Mouse (Mus musculus) ovary, postnatal 36 days (tissue): ENCODE results near the gene Taf6.
A peak's percentile ranks its signal among the peaks of the same experiment; 100 is the strongest.

ENCODE experiments used
- DNase-seq: peaks from one replicate; pipeline ENCODE4 v3.0.0; 2022; ENCODE audit warnings: low spot score, mixed read lengths

Gene Taf6

GRCm38 (mm10) chr5:138171695-138172491 is 15.4 kb downstream of the Taf6 start, which contains the start of the genes Ap4m1 and Mcm7:
Ap4m1 (plus strand) TSS chr5:138172002.
Mcm7 (minus strand) TSS chr5:138172422.
- DNase-seq, result peak; percentile 95

- DNase-seq, result peak; percentile 96
These were observed 16.2 kb downstream of the Taf6 start for GRCm38 (mm10) chr5:138170936-138171561.

GRCm38 (mm10) chr5:138165594-138165993 is 21.7 kb downstream of the Taf6 start:
- no peak for DNase-seq

- no peak for DNase-seq
These were observed 23.6 kb downstream of the Taf6 start for GRCm38 (mm10) chr5:138163610-138164009.

- DNase-seq, result no peak
These were observed 24.2 kb downstream of the Taf6 start for GRCm38 (mm10) chr5:138163046-138163445.

GRCm38 (mm10) chr5:138160842-138161665 is 26.2 kb downstream of the Taf6 start, which contains the start of gene Cops6:
Cops6 (plus strand) TSS chr5:138161071.
- peak; percentile 93 for DNase-seq

GRCm38 (mm10) chr5:138160224-138160762 is 27.0 kb downstream of the Taf6 start:
- no peak for DNase-seq

- DNase-seq, result peak; percentile 81
These were observed 31.7 kb downstream of the Taf6 start, which contains the start of gene Zfp113 for GRCm38 (mm10) chr5:138155443-138155976. Zfp113 (minus strand) TSS chr5:138155744.

GRCm38 (mm10) chr5:138154390-138154789 is 32.9 kb downstream of the Taf6 start:
- DNase-seq, result no peak

- DNase-seq, result no peak
These were observed 48.7 kb downstream of the Taf6 start for GRCm38 (mm10) chr5:138138585-138138984.

- DNase-seq, result no peak
These were observed 49.2 kb downstream of the Taf6 start for GRCm38 (mm10) chr5:138137935-138138549.

- no peak for DNase-seq
These were observed 50.0 kb downstream of the Taf6 start for GRCm38 (mm10) chr5:138137257-138137656.

- DNase-seq, result no peak
These were observed 54.7 kb downstream of the Taf6 start for GRCm38 (mm10) chr5:138132425-138133064.
